Mouse (Mus musculus) embryonic fibroblast, embryonic 13.5 days (primary cell): ENCODE measurements around the gene Cenpi.

Source experiments
- CTCF ChIP-seq: IDR thresholded peaks from 2 replicates; pipeline ENCODE4 v1.5.1; 2011; ENCODE audit warnings: mild to moderate bottlenecking, control low read depth, low read length, moderate library complexity, borderline replicate concordance; ENCODE audit not compliant: insufficient read depth
- POLR2A ChIP-seq: IDR thresholded peaks from 2 replicates; pipeline ENCODE4 v1.6.1; 2011; ENCODE audit warnings: low read depth, mild to moderate bottlenecking, control low read depth, low read length, moderate library complexity

DNA sequence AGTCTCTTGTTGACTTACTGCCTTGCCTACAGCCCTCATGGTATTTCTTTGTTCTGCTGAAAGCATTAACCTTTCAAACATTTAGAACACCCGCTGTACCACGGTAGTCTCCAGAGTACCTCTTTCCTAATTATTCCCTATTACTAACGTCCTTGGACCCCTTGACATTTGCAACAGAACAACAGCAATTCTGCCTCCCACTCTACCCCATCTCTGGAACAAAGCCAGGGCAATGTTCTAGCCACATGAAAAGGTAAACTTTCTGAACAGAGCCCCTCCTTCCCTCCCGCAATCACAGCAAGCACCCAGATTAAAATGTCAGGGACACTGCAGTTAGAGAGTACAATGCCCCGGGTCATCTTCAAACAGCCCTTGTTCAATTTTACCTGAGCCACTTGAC, 46.7 kb upstream of the Cenpi start:
- TF ChIP-seq CTCF = no peak
- no peak for TF ChIP-seq POLR2A
